Mouse (Mus musculus): Measurements from ENCODE around the gene Trim41. TPM values are rescaled to one million over a fixed set of nuclear protein-coding genes. Genes with fewer than 3 reads are reported as not detected.

Trim41 gene
- polyA plus RNA-seq, 1 experiment from 2014 or later: 7.5 TPM

- H3K36me3 ChIP-seq: no peaks in the 10 kb centered on the region
- H3K27me3 ChIP-seq: no peaks in the 10 kb centered on the region
- H3K4me2 ChIP-seq (replicated peaks): peak overlapping the region; percentile 59
- H3K27ac ChIP-seq (replicated peaks): no peak overlapping the region
- H3K4me3 ChIP-seq (replicated peaks): peak overlapping the region; percentile 41
- no peak for ATAC-seq (ENCODE audit: insufficient number of reproducible peaks, low FRiP score, low TSS enrichment, low read depth)
- H3K4me1 ChIP-seq: 0 out of 2 replicates have a peak, but pooled peaks cover 7% of the 10 kb centered on the region
- H3K9me3 ChIP-seq (replicated peaks): no peaks in the 10 kb centered on the region
- WGBS: 6% methylated on average over 16 of the region's 16 CpGs
- H3K9ac ChIP-seq: 0 out of 2 replicates have a peak overlapping the region, but pooled peaks have one; percentile 28
Measured at GRCm38 (mm10) chr11:48788311-48789089, 28.7 kb downstream of the Trim41 start.

GRCm38 (mm10) chr11:48787455-48788211 is 29.5 kb downstream of the Trim41 start:
- H3K4me1 ChIP-seq: 0 out of 2 replicates have a peak, but pooled peaks cover 7% of the 10 kb centered on the region
- H3K4me2 ChIP-seq (replicated peaks): peak overlapping the region; percentile 59
- H3K27ac ChIP-seq (replicated peaks): no peak overlapping the region
- peak; percentile 39; the same call in 1 of the 2 replicates for ATAC-seq (ENCODE audit: insufficient number of reproducible peaks, low FRiP score, low TSS enrichment, low read depth)
- no peaks in the 10 kb centered on the region for H3K27me3 ChIP-seq
- H3K9me3 ChIP-seq (replicated peaks): no peaks in the 10 kb centered on the region
- WGBS: 51% methylated on average over 10 of the region's 10 CpGs
- H3K4me3 ChIP-seq (replicated peaks): peak overlapping the region; percentile 41
- H3K36me3 ChIP-seq: no peaks in the 10 kb centered on the region
- no peak overlapping the region for H3K9ac ChIP-seq

GRCm38 (mm10) chr11:48782243-48782642 is 34.9 kb downstream of the Trim41 start:
- ATAC-seq (ENCODE audit: insufficient number of reproducible peaks, low FRiP score, low TSS enrichment, low read depth): no peak
- Histone ChIP-seq H3K4me1 (no peaks in the 10 kb centered on the region), H3K9ac (no peak overlapping the region), H3K4me2 (replicated peaks) (no peak overlapping the region), H3K4me3 (replicated peaks) (no peak overlapping the region), H3K36me3 (no peaks in the 10 kb centered on the region), H3K27me3 (no peaks in the 10 kb centered on the region), H3K9me3 (replicated peaks) (no peaks in the 10 kb centered on the region), H3K27ac (replicated peaks) (no peak overlapping the region)
- WGBS: 89% methylated on average over 4 of the region's 4 CpGs

- Histone ChIP-seq H3K4me2 (replicated peaks) (no peak overlapping the region), H3K4me1 (peaks cover 2% of the 10 kb centered on the region), H3K36me3 (no peaks in the 10 kb centered on the region), H3K9me3 (replicated peaks) (no peaks in the 10 kb centered on the region), H3K9ac (no peak overlapping the region), H3K4me3 (replicated peaks) (no peak overlapping the region), H3K27me3 (no peaks in the 10 kb centered on the region), H3K27ac (replicated peaks) (no peak overlapping the region)
- WGBS: 39% methylated on average over 7 of the region's 7 CpGs
- no peak for ATAC-seq (ENCODE audit: insufficient number of reproducible peaks, low FRiP score, low TSS enrichment, low read depth)
Measured at GRCm38 (mm10) chr11:48779450-48779849, 37.7 kb downstream of the Trim41 start.

GRCm38 (mm10) chr11:48777303-48777702 is 39.9 kb downstream of the Trim41 start:
- Histone ChIP-seq H3K4me1 (peaks cover 6% of the 10 kb centered on the region), H3K9ac (no peak overlapping the region), H3K4me2 (replicated peaks) (no peak overlapping the region), H3K27me3 (no peaks in the 10 kb centered on the region), H3K4me3 (replicated peaks) (no peak overlapping the region), H3K9me3 (replicated peaks) (no peaks in the 10 kb centered on the region), H3K36me3 (no peaks in the 10 kb centered on the region), H3K27ac (replicated peaks) (no peak overlapping the region)
- WGBS: 89% methylated on average over 9 of the region's 9 CpGs
- no peak for ATAC-seq (ENCODE audit: insufficient number of reproducible peaks, low FRiP score, low TSS enrichment, low read depth)

GRCm38 (mm10) chr11:48776664-48777063 is 40.5 kb downstream of the Trim41 start:
- Histone ChIP-seq H3K9me3 (replicated peaks) (no peaks in the 10 kb centered on the region), H3K27me3 (no peaks in the 10 kb centered on the region), H3K4me1 (peaks cover 6% of the 10 kb centered on the region), H3K4me2 (replicated peaks) (no peak overlapping the region), H3K4me3 (replicated peaks) (no peak overlapping the region), H3K36me3 (no peaks in the 10 kb centered on the region), H3K9ac (no peak overlapping the region), H3K27ac (replicated peaks) (no peak overlapping the region)
- ATAC-seq (ENCODE audit: insufficient number of reproducible peaks, low FRiP score, low TSS enrichment, low read depth): no peak
- WGBS: 45% methylated on average over 9 of the region's 9 CpGs

- Histone ChIP-seq H3K4me1 (peaks cover 6% of the 10 kb centered on the region), H3K4me3 (replicated peaks) (no peak overlapping the region), H3K36me3 (no peaks in the 10 kb centered on the region), H3K4me2 (replicated peaks) (no peak overlapping the region), H3K9me3 (replicated peaks) (no peaks in the 10 kb centered on the region), H3K27me3 (no peaks in the 10 kb centered on the region), H3K27ac (replicated peaks) (no peak overlapping the region), H3K9ac (no peak overlapping the region)
- ATAC-seq (ENCODE audit: insufficient number of reproducible peaks, low FRiP score, low TSS enrichment, low read depth): no peak
- WGBS: 2% methylated on average over 7 of the region's 7 CpGs
Measured at GRCm38 (mm10) chr11:48775483-48775882, 41.7 kb downstream of the Trim41 start.

- no peaks in the 10 kb centered on the region for H3K9me3 ChIP-seq (replicated peaks)
- no peaks in the 10 kb centered on the region for H3K27me3 ChIP-seq
- no peak for ATAC-seq (ENCODE audit: insufficient number of reproducible peaks, low FRiP score, low TSS enrichment, low read depth)
- no peak overlapping the region for H3K27ac ChIP-seq (replicated peaks)
- 0 out of 2 replicates have a peak overlapping the region, but pooled peaks have one; percentile 7 for H3K4me3 ChIP-seq (replicated peaks)
- 32% methylated on average over 17 of the region's 17 CpGs for WGBS
- H3K36me3 ChIP-seq: no peaks in the 10 kb centered on the region
- no peak overlapping the region for H3K9ac ChIP-seq
- H3K4me2 ChIP-seq (replicated peaks): peak overlapping the region; percentile 27; the same call in 1 of the 2 replicates
- H3K4me1 ChIP-seq: peaks cover 6% of the 10 kb centered on the region
Measured at GRCm38 (mm10) chr11:48774443-48775298, 42.5 kb downstream of the Trim41 start.

GRCm38 (mm10) chr11:48771691-48772090 is 45.5 kb downstream of the Trim41 start:
- Histone ChIP-seq H3K9ac (no peak overlapping the region), H3K27ac (replicated peaks) (no peak overlapping the region), H3K36me3 (no peaks in the 10 kb centered on the region), H3K4me3 (replicated peaks) (no peak overlapping the region), H3K4me2 (replicated peaks) (no peak overlapping the region), H3K27me3 (no peaks in the 10 kb centered on the region), H3K9me3 (replicated peaks) (no peaks in the 10 kb centered on the region), H3K4me1 (peaks cover 6% of the 10 kb centered on the region)
- 7% methylated on average over 2 of the region's 2 CpGs for WGBS
- no peak for ATAC-seq (ENCODE audit: insufficient number of reproducible peaks, low FRiP score, low TSS enrichment, low read depth)

- H3K9ac ChIP-seq: no peak overlapping the region
- no peaks in the 10 kb centered on the region for H3K9me3 ChIP-seq (replicated peaks)
- 75% methylated on average over 14 of the region's 14 CpGs for WGBS
- no peaks in the 10 kb centered on the region for H3K27me3 ChIP-seq
- H3K4me3 ChIP-seq (replicated peaks): no peak overlapping the region
- H3K4me1 ChIP-seq: no peaks in the 10 kb centered on the region
- no peaks in the 10 kb centered on the region for H3K36me3 ChIP-seq
- H3K4me2 ChIP-seq (replicated peaks): no peak overlapping the region
- ATAC-seq (ENCODE audit: insufficient number of reproducible peaks, low FRiP score, low TSS enrichment, low read depth): no peak
- H3K27ac ChIP-seq (replicated peaks): no peak overlapping the region
Measured at GRCm38 (mm10) chr11:48767195-48767876, 49.8 kb downstream of the Trim41 start.
